Mouse (Mus musculus) C2C12 (cell line): ENCODE data around the gene Tns4. TPM values are rescaled to one million over a fixed set of nuclear protein-coding genes. Genes with fewer than 3 reads are reported as not detected.

Experiments
- H3K27me3 ChIP-seq: one replicate; pipeline ENCODE4 v1.6.1; 2011; ENCODE audit not compliant: control insufficient read depth, insufficient read depth, insufficient read length
- H3K36me3 ChIP-seq: one replicate; pipeline ENCODE4 v1.6.1; 2011; ENCODE audit not compliant: control insufficient read depth, insufficient read depth
- H3K4me3 ChIP-seq: one replicate; pipeline ENCODE4 v1.5.1; 2011; ENCODE audit warnings: mild to moderate bottlenecking, control low read depth; ENCODE audit not compliant: poor library complexity, insufficient read depth, severe bottlenecking
- H3K79me2 ChIP-seq: one replicate; pipeline ENCODE4 v1.6.1; 2011; ENCODE audit not compliant: control insufficient read depth, insufficient read depth
- H3K79me3 ChIP-seq: one replicate; pipeline ENCODE4 v1.6.1; 2011; ENCODE audit warnings: low read depth, control low read depth
- H3ac ChIP-seq: one replicate; pipeline ENCODE3; 2011; ENCODE audit warnings: low read depth; ENCODE audit not compliant: control insufficient read depth, insufficient read length
- CEBPB ChIP-seq: IDR thresholded peaks from one replicate; pipeline ENCODE4 v1.6.1; 2011; ENCODE audit warnings: low read depth, mild to moderate bottlenecking, control low read depth, moderate library complexity
- CTCF ChIP-seq: IDR thresholded peaks from one replicate; pipeline ENCODE4 v1.5.1; 2011; ENCODE audit not compliant: control insufficient read depth, insufficient read depth, insufficient read length
- FOSL1 ChIP-seq: IDR thresholded peaks from one replicate; pipeline ENCODE4 v1.8.0; 2011; ENCODE audit warnings: mild to moderate bottlenecking, low read length; ENCODE audit not compliant: poor library complexity, insufficient read depth, severe bottlenecking
- MAX ChIP-seq: IDR thresholded peaks from one replicate; pipeline ENCODE4 v1.6.1; 2011; ENCODE audit warnings: mild to moderate bottlenecking, control low read depth
- MYOD1 ChIP-seq: IDR thresholded peaks from one replicate; pipeline ENCODE4 v1.6.1; 2011; ENCODE audit warnings: low read depth; ENCODE audit not compliant: control insufficient read depth, insufficient read length
- MYOG ChIP-seq: IDR thresholded peaks from one replicate; pipeline ENCODE4 v1.6.1; 2011; ENCODE audit not compliant: control insufficient read depth, insufficient read length; ENCODE audit errors: extremely low read depth
- USF1 ChIP-seq: IDR thresholded peaks from one replicate; pipeline ENCODE4 v1.6.1; 2011; ENCODE audit warnings: low read depth, mild to moderate bottlenecking, control low read depth, moderate library complexity
- polyA plus RNA-seq: library from polyadenylated mRNA; unstranded; fragments of >200 nt; fragmentation: generic; extraction: Trizol; gene quantifications from one replicate; pipeline ENCODE4 v1.2.1, GENCODE M21; 2012; ENCODE audit warnings: missing spikeins

Tns4 gene
- polyA plus RNA-seq, 1 experiment, result 0.18 TPM

- Histone ChIP-seq H3ac (no peak overlapping the region), H3K79me3 (no peaks in the 10 kb centered on the region), H3K36me3 (no peaks in the 10 kb centered on the region), H3K79me2 (no peaks in the 10 kb centered on the region), H3K4me3 (no peak overlapping the region), H3K27me3 (no peaks in the 10 kb centered on the region)
- TF ChIP-seq FOSL1, result no peak
- no peak for TF ChIP-seq MYOD1
- no peak for TF ChIP-seq MAX
- TF ChIP-seq MYOG, result no peak
- TF ChIP-seq CTCF, result no peak
- TF ChIP-seq USF1, result no peak
- no peak for TF ChIP-seq CEBPB
Observed at GRCm38 (mm10) chr11:99127785-99128682, 38.9 kb upstream of the Tns4 start.

- Histone ChIP-seq H3K79me3 (no peaks in the 10 kb centered on the region), H3K27me3 (no peaks in the 10 kb centered on the region), H3K36me3 (no peaks in the 10 kb centered on the region), H3K4me3 (no peak overlapping the region), H3ac (no peak overlapping the region), H3K79me2 (no peaks in the 10 kb centered on the region)
- TF ChIP-seq MAX (no peak), CTCF (no peak), FOSL1 (no peak), CEBPB (no peak), USF1 (no peak)
Observed at GRCm38 (mm10) chr11:99126482-99127253, 37.6 kb upstream of the Tns4 start.

GRCm38 (mm10) chr11:99124635-99125029 lies 35.5 kb upstream of the Tns4 start:
- TF ChIP-seq MYOD1 (no peak), CTCF (no peak), CEBPB (no peak), USF1 (no peak), FOSL1 (no peak), MYOG (no peak), MAX (no peak)
- no peak overlapping the region for H3ac ChIP-seq
- H3K4me3 ChIP-seq, result no peak overlapping the region
- no peaks in the 10 kb centered on the region for H3K36me3 ChIP-seq
- no peaks in the 10 kb centered on the region for H3K79me2 ChIP-seq
- H3K27me3 ChIP-seq, result no peaks in the 10 kb centered on the region
- H3K79me3 ChIP-seq, result no peaks in the 10 kb centered on the region

GRCm38 (mm10) chr11:99123977-99124634 lies 35.0 kb upstream of the Tns4 start:
- Histone ChIP-seq H3K79me2 (no peaks in the 10 kb centered on the region), H3K27me3 (no peaks in the 10 kb centered on the region), H3K36me3 (no peaks in the 10 kb centered on the region), H3ac (no peak overlapping the region), H3K4me3 (no peak overlapping the region), H3K79me3 (no peaks in the 10 kb centered on the region)
- TF ChIP-seq FOSL1 (no peak), CTCF (peak; percentile 30)

- no peak overlapping the region for H3ac ChIP-seq
- no peaks in the 10 kb centered on the region for H3K27me3 ChIP-seq
- no peak overlapping the region for H3K4me3 ChIP-seq
- H3K79me2 ChIP-seq, result no peaks in the 10 kb centered on the region
- TF ChIP-seq MYOG (no peak), USF1 (no peak), MAX (no peak), CEBPB (no peak), CTCF (no peak), MYOD1 (no peak), FOSL1 (no peak)
- H3K79me3 ChIP-seq, result no peaks in the 10 kb centered on the region
- no peaks in the 10 kb centered on the region for H3K36me3 ChIP-seq
Observed at GRCm38 (mm10) chr11:99122703-99123102, 33.6 kb upstream of the Tns4 start.
